Mouse (Mus musculus) splenic B cell, adult 2 months (primary cell): ENCODE results near the gene Rfng.

Experiments
- DNase-seq: peaks from one replicate; pipeline ENCODE4 v3.0.0-alpha.2; 2011; ENCODE audit warnings: low read depth, low spot score
- H3K27me3 ChIP-seq: 2 replicates; pipeline ENCODE4 v1.6.1; 2012; ENCODE audit warnings: mild to moderate bottlenecking, low read length, moderate library complexity, mixed read lengths; ENCODE audit not compliant: control insufficient read depth, poor library complexity, insufficient read depth, severe bottlenecking
- H3K36me3 ChIP-seq: 2 replicates; pipeline ENCODE4 v1.6.1; 2012; ENCODE audit warnings: mild to moderate bottlenecking, low read length, moderate library complexity, mixed read lengths; ENCODE audit not compliant: control insufficient read depth, poor library complexity, insufficient read depth, severe bottlenecking

Gene Rfng

GRCm38 (mm10) chr11:120731395-120731794 lies 52.6 kb downstream of the Rfng start:
- Histone ChIP-seq H3K27me3 (no peaks in the 10 kb centered on the region), H3K36me3 (no peaks in the 10 kb centered on the region)
- no peak for DNase-seq
